Mouse (Mus musculus) limb, embryonic 11.5 days (tissue): ENCODE data around the gene Naif1. TPM values are rescaled to one million over a fixed set of nuclear protein-coding genes. Genes with fewer than 3 reads are reported as not detected.
A peak's percentile ranks its signal among the peaks of the same experiment; 100 is the strongest.

Experiments
- ATAC-seq: fragments of 200-750 bp; cut with Nextera tagmentation; 2 replicates; pipeline ENCODE4 v1.8.0; 2017; ENCODE audit warnings: low read depth; ENCODE audit not compliant: insufficient number of reproducible peaks, low FRiP score, low TSS enrichment
- DNase-seq: peaks from one replicate; pipeline ENCODE4 v3.0.0-alpha.2; 2015; ENCODE audit warnings: low spot score
- H3K27ac ChIP-seq: fragments of 300-500 bp; sonication (generic); replicated peaks from 2 replicates; pipeline ENCODE4 v1.5.1; 2014; ENCODE audit warnings: low read depth, mild to moderate bottlenecking, low read length
- H3K27me3 ChIP-seq: fragments of 300-500 bp; sonication (generic); 2 replicates; pipeline ENCODE4 v1.6.1; 2014; ENCODE audit warnings: mild to moderate bottlenecking, low read length, mixed read lengths; ENCODE audit not compliant: control insufficient read depth, insufficient read depth
- H3K36me3 ChIP-seq: fragments of 300-500 bp; sonication (generic); 2 replicates; pipeline ENCODE4 v1.6.1; 2014; ENCODE audit warnings: mild to moderate bottlenecking, low read length, moderate library complexity, mixed read lengths; ENCODE audit not compliant: control insufficient read depth, insufficient read depth
- H3K4me1 ChIP-seq: fragments of 300-500 bp; sonication (generic); 2 replicates; pipeline ENCODE4 v1.6.1; 2014; ENCODE audit warnings: low read length, mixed read lengths; ENCODE audit not compliant: control insufficient read depth, insufficient read depth
- H3K4me2 ChIP-seq: fragments of 300-500 bp; sonication (generic); 2 replicates; pipeline ENCODE4 v1.6.1; 2014; ENCODE audit warnings: low read depth, mild to moderate bottlenecking, moderate library complexity; ENCODE audit not compliant: severe bottlenecking
- H3K4me3 ChIP-seq: fragments of 300-500 bp; sonication (generic); 2 replicates; pipeline ENCODE4 v1.5.1; 2014; ENCODE audit warnings: low read depth, low read length
- H3K9ac ChIP-seq: fragments of 300-500 bp; sonication (generic); 2 replicates; pipeline ENCODE4 v1.6.1; 2014; ENCODE audit warnings: mild to moderate bottlenecking, low read length
- H3K9me3 ChIP-seq: fragments of 300-500 bp; sonication (generic); 2 replicates; pipeline ENCODE4 v1.6.1; 2016; ENCODE audit warnings: low read length; ENCODE audit not compliant: control insufficient read depth
- WGBS: fragments of 180-500 bp; shearing (Covaris S2); extraction: QIAGEN DNeasy Blood & Tissue Kit; methylation state at CpG from one replicate; pipeline ENCODE4 v1.1.7; 2014; 5-methylcytosine and 5-hydroxymethylcytosine counted together
- polyA plus RNA-seq: library from polyadenylated mRNA; unstranded; fragments of >200 nt; fragmentation: Nextera tagmentation; extraction: Ambion mirVana; gene quantifications from 2 replicates; pipeline ENCODE4 v1.2.1, GENCODE M21; 2014

The Naif1 gene
- polyA plus RNA-seq, result 5.6 and 6.9 TPM in 2 replicates

- peaks cover 13% of the 10 kb centered on the region; the same call in 1 of the 2 replicates for H3K4me1 ChIP-seq
- H3K4me2 ChIP-seq, result peak within 1 kb of the TSS; percentile 86
- no peaks in the 10 kb centered on the region; the same call in 1 of the 2 replicates for H3K9me3 ChIP-seq
- H3K9ac ChIP-seq, result peak within 1 kb of the TSS; percentile 77
- H3K4me3 ChIP-seq, result peak within 1 kb of the TSS; percentile 81
- WGBS, result 82% methylated on average over 15 of the region's 15 CpGs
- peak within 1 kb of the TSS; percentile 49 for H3K27ac ChIP-seq
- ATAC-seq, result no peak
- H3K36me3 ChIP-seq, result no peaks in the 10 kb centered on the region
- H3K27me3 ChIP-seq, result no peaks in the 10 kb centered on the region
- DNase-seq, result no peak
These were observed at the start of gene Naif1 for GRCm38 (mm10) chr2:32449761-32450754. TSS of gene Naif1 (plus strand) at chr2:32450457.

GRCm38 (mm10) chr2:32404663-32405062 lies 45.6 kb upstream of the Naif1 start:
- Histone ChIP-seq H3K27me3 (no peaks in the 10 kb centered on the region), H3K4me3 (no peak overlapping the region), H3K9ac (no peak overlapping the region), H3K9me3 (no peaks in the 10 kb centered on the region), H3K4me2 (no peak overlapping the region), H3K27ac (no peak overlapping the region), H3K4me1 (peaks cover 10% of the 10 kb centered on the region; the same call in 1 of the 2 replicates), H3K36me3 (peaks cover 6% of the 10 kb centered on the region; the same call in 1 of the 2 replicates)
- DNase-seq (peak; percentile 99), ATAC-seq (no peak)
- 11% methylated on average over 2 of the region's 2 CpGs for WGBS

GRCm38 (mm10) chr2:32407144-32407824 lies 43.0 kb upstream of the Naif1 start:
- no peak overlapping the region for H3K4me3 ChIP-seq
- H3K36me3 ChIP-seq, result no peaks in the 10 kb centered on the region
- DNase-seq, result no peak
- 0 out of 2 replicates have a peak overlapping the region, but pooled peaks have one; percentile 14 for H3K27ac ChIP-seq
- no peak overlapping the region for H3K4me2 ChIP-seq
- 86% methylated on average over 7 of the region's 7 CpGs for WGBS
- peaks cover 10% of the 10 kb centered on the region; the same call in 1 of the 2 replicates for H3K4me1 ChIP-seq
- H3K9ac ChIP-seq, result no peak overlapping the region
- ATAC-seq, result no peak
- no peaks in the 10 kb centered on the region for H3K9me3 ChIP-seq
- H3K27me3 ChIP-seq, result no peaks in the 10 kb centered on the region

- H3K4me3 ChIP-seq, result no peak overlapping the region
- H3K27ac ChIP-seq, result peak overlapping the region; percentile 95
- H3K27me3 ChIP-seq, result no peaks in the 10 kb centered on the region
- H3K9ac ChIP-seq, result peak overlapping the region; percentile 46
- no peaks in the 10 kb centered on the region; the same call in 1 of the 2 replicates for H3K36me3 ChIP-seq
- peaks cover 10% of the 10 kb centered on the region; the same call in 1 of the 2 replicates for H3K4me1 ChIP-seq
- H3K4me2 ChIP-seq, result peak overlapping the region; percentile 29
- DNase-seq (peak; percentile 82), ATAC-seq (peak; percentile 69)
- 36% methylated on average over 25 of the region's 25 CpGs for WGBS
- no peaks in the 10 kb centered on the region for H3K9me3 ChIP-seq
These were observed 41.5 kb upstream of the Naif1 start for GRCm38 (mm10) chr2:32408429-32409424.

- WGBS, result 87% methylated on average over 7 of the region's 7 CpGs
- H3K9ac ChIP-seq, result no peak overlapping the region
- DNase-seq (no peak), ATAC-seq (no peak)
- H3K4me3 ChIP-seq, result no peak overlapping the region
- H3K9me3 ChIP-seq, result no peaks in the 10 kb centered on the region
- peaks cover 13% of the 10 kb centered on the region; the same call in 1 of the 2 replicates for H3K36me3 ChIP-seq
- H3K4me2 ChIP-seq, result no peak overlapping the region
- no peak overlapping the region for H3K27ac ChIP-seq
- H3K4me1 ChIP-seq, result peaks cover 10% of the 10 kb centered on the region; the same call in 1 of the 2 replicates
- no peaks in the 10 kb centered on the region for H3K27me3 ChIP-seq
These were observed 38.9 kb upstream of the Naif1 start for GRCm38 (mm10) chr2:32411407-32411806.

- Histone ChIP-seq H3K27ac (no peak overlapping the region), H3K4me2 (no peak overlapping the region), H3K9me3 (no peaks in the 10 kb centered on the region), H3K36me3 (peaks cover 22% of the 10 kb centered on the region; the same call in 1 of the 2 replicates), H3K27me3 (no peaks in the 10 kb centered on the region), H3K9ac (no peak overlapping the region), H3K4me1 (peaks cover 10% of the 10 kb centered on the region; the same call in 1 of the 2 replicates), H3K4me3 (no peak overlapping the region)
- no peak for DNase-seq
- no peak for ATAC-seq
- 91% methylated on average over 6 of the region's 6 CpGs for WGBS
These were observed 37.3 kb upstream of the Naif1 start for GRCm38 (mm10) chr2:32412742-32413531.

- WGBS, result 45% methylated on average over 5 of the region's 5 CpGs
- H3K36me3 ChIP-seq, result peaks cover 22% of the 10 kb centered on the region; the same call in 1 of the 2 replicates
- H3K4me2 ChIP-seq, result no peak overlapping the region
- no peak for DNase-seq
- H3K27ac ChIP-seq, result no peak overlapping the region
- ATAC-seq, result no peak
- no peaks in the 10 kb centered on the region for H3K27me3 ChIP-seq
- H3K9ac ChIP-seq, result no peak overlapping the region
- H3K4me3 ChIP-seq, result no peak overlapping the region
- peaks cover 4% of the 10 kb centered on the region; the same call in 1 of the 2 replicates for H3K4me1 ChIP-seq
- H3K9me3 ChIP-seq, result no peaks in the 10 kb centered on the region
These were observed 36.3 kb upstream of the Naif1 start for GRCm38 (mm10) chr2:32413936-32414335.
